Mouse (Mus musculus) heart, postnatal 0 days (tissue): ENCODE measurements around the gene Cd59b.

ENCODE experiments used
- CTCF ChIP-seq: IDR thresholded peaks from 2 replicates; pipeline ENCODE4 v1.5.1; 2016; ENCODE audit warnings: antibody characterized with exemption, control low read depth, low read depth
- EP300 ChIP-seq: IDR thresholded peaks from 2 replicates; pipeline ENCODE4 v1.6.1; 2016; ENCODE audit warnings: antibody characterized with exemption, low read depth

GRCm38 (mm10) chr2:104134150-104135056, 64.8 kb downstream of the Cd59b start:
- TF ChIP-seq CTCF (peak; percentile 97), EP300 (no peak)
